Mouse (Mus musculus): ENCODE results near the gene Spaca6. TPM values are rescaled to one million over a fixed set of nuclear protein-coding genes. Genes with fewer than 3 reads are reported as not detected.

Spaca6 gene
- 1 to 10 TPM; 1.5 to 3.3 TPM for total RNA-seq (2023)

DNA sequence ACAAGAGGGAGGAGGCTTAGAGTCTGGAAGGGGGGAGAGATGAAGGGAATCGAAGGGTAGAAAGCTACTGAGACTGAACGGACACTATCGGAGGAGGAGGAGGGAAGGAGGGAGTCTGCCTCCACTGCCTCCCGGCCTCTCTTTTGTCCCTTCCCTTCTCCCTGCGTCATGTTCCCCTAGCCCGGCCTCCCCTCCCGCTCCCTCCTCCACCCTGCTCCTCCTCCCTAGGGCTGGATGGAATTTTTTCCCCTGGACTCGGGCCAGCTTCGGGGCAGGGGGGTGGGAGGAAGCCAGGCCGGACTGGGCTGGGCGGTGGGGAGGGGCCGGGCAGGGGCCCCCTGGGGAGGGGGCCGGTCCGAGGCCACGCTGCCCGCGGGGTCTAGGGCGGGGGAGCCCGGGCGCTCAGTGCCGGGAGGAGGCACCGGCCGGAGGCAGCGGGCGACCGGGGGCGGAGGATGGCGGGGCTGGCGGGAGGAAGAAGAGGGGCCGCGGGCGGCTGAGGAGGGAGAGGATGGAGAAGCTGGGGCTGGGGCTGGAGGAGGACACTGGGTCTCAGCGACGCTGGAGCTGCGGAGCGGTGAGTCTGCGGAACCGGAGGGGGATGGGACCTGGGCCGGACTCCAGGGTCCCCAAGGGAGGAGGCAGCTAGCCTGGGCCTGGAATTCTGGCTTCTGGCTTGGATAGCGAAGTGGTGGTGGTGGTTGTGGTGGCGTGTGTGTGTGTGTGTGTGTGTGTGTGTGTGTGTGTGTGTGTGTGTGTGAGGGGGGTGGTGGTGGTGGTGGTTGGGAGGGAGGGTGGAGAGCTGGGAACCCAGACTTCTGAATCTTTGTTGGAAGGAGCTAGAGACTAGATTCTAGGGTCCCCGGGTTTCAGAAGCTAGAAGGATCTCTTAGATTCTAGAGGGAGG lies at the start of gene Spaca6:
Spaca6 (plus strand) TSS at position 408 of the 907 bp plus-strand sequence.

DNA sequence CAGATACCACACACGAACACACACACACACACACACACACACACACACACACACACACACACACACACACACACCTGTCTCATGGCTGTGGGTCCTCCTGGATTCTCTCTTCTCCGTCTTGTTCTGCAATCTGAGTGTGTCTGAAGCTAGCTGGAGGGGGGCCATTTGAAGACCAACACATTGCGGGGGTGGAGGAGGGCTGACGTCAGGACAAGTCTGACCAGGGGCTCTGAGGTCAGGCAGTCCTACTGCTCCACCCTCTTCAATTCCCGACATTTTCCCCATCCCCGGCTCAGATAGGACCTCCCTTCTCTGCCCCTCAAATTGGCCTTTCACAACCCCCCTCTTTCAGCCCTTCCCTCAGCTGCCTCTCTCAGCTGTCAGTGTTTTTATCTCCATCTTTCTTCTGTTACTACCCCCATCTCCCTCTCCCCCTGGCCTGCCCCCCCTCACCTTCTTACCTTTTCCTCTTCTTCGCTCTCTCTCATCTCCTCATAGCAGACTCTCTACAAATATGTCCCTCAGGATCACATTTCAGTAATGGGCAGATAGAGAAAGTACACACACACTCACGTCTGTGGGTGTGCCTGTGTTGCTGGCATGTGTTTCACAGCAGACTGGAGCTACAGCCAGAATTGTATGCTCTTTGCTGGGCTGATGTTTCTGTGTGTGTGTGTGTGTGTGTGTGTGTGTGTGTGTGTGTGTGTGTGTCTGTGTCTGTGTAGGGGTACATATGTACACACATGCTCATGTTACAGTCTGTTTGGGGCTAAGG lies 28.3 kb downstream of the Spaca6 start, which contains the start of gene Has1:
Has1 (minus strand) TSS at position 142 of the 775 bp plus-strand sequence.

DNA sequence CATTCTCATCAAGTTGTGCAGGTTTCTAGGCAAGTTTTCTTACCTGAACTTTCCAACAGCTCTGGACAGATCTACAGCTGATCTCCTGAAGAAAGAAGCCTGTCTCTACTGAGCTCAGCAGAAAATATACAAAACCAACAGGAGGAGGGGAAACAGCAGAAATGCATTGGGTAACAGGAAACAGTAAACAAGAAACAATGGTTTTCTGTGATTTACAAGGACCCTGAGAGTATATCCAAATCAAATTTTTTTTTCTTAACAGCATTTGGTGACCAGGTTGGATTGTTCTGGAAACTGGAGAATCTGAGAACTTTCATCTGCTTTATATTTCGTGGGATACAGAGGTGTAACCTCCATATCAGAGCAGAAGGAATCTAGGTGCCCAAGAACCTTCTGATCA lies 56.9 kb downstream of the Spaca6 start, which contains the start of gene Fpr1:
Fpr1 (minus strand) TSS at position 101 of the 400 bp plus-strand sequence.

DNA sequence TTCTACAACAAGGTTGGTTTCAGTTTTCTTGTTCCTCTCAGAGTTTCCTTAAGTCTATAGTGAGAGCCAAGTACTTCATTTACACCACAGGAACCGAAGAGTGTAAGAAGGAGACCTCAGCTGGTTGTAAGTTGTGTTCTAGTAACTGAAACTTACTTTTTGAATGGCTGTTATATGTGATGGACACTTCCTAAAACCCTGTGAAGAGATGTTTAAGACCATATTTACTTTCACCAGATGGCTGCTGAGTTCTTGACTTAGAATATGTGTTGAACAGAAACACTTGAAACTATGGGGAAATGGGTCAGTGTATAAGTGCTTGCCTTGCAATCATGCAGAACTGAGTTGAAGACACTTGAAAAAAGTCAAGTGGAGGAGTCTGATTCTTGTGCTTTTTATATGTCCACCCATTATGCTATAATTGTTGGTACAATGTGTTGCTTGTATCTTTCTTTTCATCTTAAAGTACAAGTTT lies 60.9 kb downstream of the Spaca6 start, which contains the start of the genes Fpr2 and Fpr3:
Fpr2 (plus strand) TSS at position 51 of the 475 bp plus-strand sequence.
Fpr3 (plus strand) TSS at position 79 of the 475 bp plus-strand sequence.

Other genes starting within 250 kb of the Spaca6 start
- gene Lnpep, start 202.1 kb upstream of the Spaca6 start, total RNA-seq (2023) = 100 to 1,000 TPM; 121 to 123 TPM
- gene Vmn2r90, start 123.4 kb upstream of the Spaca6 start, total RNA-seq (2023) = not detected
- gene Has1, start 28.0 kb downstream of the Spaca6 start, total RNA-seq (2023) = not detected
- 100 to 1,000 TPM; 243 to 265 TPM for gene Fpr1, start 56.8 kb downstream of the Spaca6 start, total RNA-seq (2023)
- 100 to 1,000 TPM; 400 to 444 TPM for gene Fpr2, start 60.7 kb downstream of the Spaca6 start, total RNA-seq (2023)
- under 1 TPM in 1 of 2 experiments, not detected in 1; 0.53 TPM for gene Fpr3, start 60.7 kb downstream of the Spaca6 start, total RNA-seq (2023)
- gene Fpr-rs4, start 194.6 kb downstream of the Spaca6 start, total RNA-seq (2023) = not detected
- gene Vmn2r124, start 222.3 kb downstream of the Spaca6 start, total RNA-seq (2023) = not detected